8 mouse cellular contexts compared by ENCODE assay signal in genomic region chr4:62663348-62663747, GRCm38 (mm10).
A peak's percentile ranks its signal among the peaks of the same experiment; 100 is the strongest.
DNase-seq lines count a peak whose midpoint lies in the region; ATAC-seq lines count a peak whose summit lies in the region.

No protein-coding gene starts in this region.

- peaks cover 23% of the 10 kb centered on the region for H3K4me1 ChIP-seq in forebrain, embryonic 11.5 days (replicated peaks; ENCODE audit: control insufficient read depth, insufficient read depth, low read length)

- 15% methylated on average over 6 of the region's 6 CpGs for WGBS in forebrain, embryonic 11.5 days

- H3K36me3 ChIP-seq in forebrain, embryonic 11.5 days (ENCODE audit: control insufficient read depth, insufficient read depth, low read length) = no peaks in the 10 kb centered on the region

- H3K27me3 ChIP-seq in forebrain, embryonic 11.5 days (ENCODE audit: control insufficient read depth, insufficient read depth, low read length) = no peaks in the 10 kb centered on the region

- H3K9me3 ChIP-seq in forebrain, embryonic 11.5 days (ENCODE audit: control insufficient read depth, low read length) = no peaks in the 10 kb centered on the region

- H3K4me2 ChIP-seq in forebrain, embryonic 11.5 days (ENCODE audit: low read depth, low read length, severe bottlenecking) = no peak overlapping the region

- no peak overlapping the region for H3K4me3 ChIP-seq in forebrain, embryonic 11.5 days (ENCODE audit: low read depth, low read length)

- no peak overlapping the region; the same call in 1 of the 2 replicates for H3K27ac ChIP-seq in forebrain, embryonic 11.5 days (ENCODE audit: low read depth, low read length)

- ATAC-seq in forebrain, embryonic 11.5 days (replicated peaks; ENCODE audit: low FRiP score) = peak; percentile 78
- peak; percentile 39 for ATAC-seq in inflammation-experienced regulatory T-cells, adult 6 months
- ATAC-seq in megakaryocyte, adult 5-6 weeks (ENCODE audit: poor library complexity, severe bottlenecking) = peak; percentile 41

- H3K9ac ChIP-seq in forebrain, embryonic 11.5 days (ENCODE audit: low read length) = no peak overlapping the region

- DNase-seq in spleen, postnatal 36 days (ENCODE audit: low spot score in 2 of 2) = peak; percentile 39 to 46
- DNase-seq in spleen, postnatal 4 days (ENCODE audit: low spot score in 2 of 2) = no peak
- peak; percentile 70 for DNase-seq in forebrain, embryonic 11.5 days (ENCODE audit: low spot score)
- DNase-seq in thymus, postnatal 0 days (ENCODE audit: low spot score) = peak; percentile 22
- no peak for DNase-seq in testis, postnatal 10 days (ENCODE audit: low spot score)
- DNase-seq in right cerebral cortex, postnatal 25 days = no peak

Comparison
In these comparisons a context has a peak if more than half of its experiments do, and no peak if none do; other contexts are left out.
1. DNase-seq: peak in spleen, postnatal 36 days (2 of 2), forebrain, embryonic 11.5 days (single experiment) and thymus, postnatal 0 days (single experiment); none in spleen, postnatal 4 days (0 of 2), testis, postnatal 10 days (single experiment) and right cerebral cortex, postnatal 25 days (single experiment).
2. Peak in every context shown above with its lines, with median percentiles within 50 percentile points of each other: ATAC-seq.